Mouse (Mus musculus): ENCODE results near the gene Tmem202. TPM values are rescaled to one million over a fixed set of nuclear protein-coding genes. Genes with fewer than 3 reads are reported as not detected.

Gene Tmem202
- polyA plus RNA-seq, 1 experiment: not detected

DNA sequence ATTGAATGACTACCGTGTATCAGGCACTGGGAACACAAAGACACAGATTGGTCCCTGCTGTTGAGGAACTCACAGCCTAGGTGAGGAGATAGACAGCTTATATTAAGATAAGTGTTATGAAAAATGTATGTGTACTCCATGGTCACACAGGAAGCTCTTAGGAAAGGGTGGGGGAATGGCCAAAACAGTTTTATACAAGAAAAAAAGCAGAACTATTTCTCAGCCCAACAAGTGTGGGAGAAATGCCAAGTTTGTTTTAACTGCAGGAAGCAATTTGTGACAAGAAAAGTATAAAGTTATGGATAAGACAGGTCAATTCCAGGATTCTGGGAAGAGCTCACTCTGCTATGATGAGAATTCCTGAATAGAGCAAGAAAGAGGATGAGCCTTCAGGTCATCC, 8.2 kb upstream of the Tmem202 start:
- no peak overlapping the region for H3K4me3 ChIP-seq (replicated peaks; ENCODE audit: control insufficient read depth, low read depth, low read length)
- H3K4me1 ChIP-seq (ENCODE audit: control insufficient read depth, insufficient read depth, low read length): peaks cover 6% of the 10 kb centered on the region
- TF ChIP-seq POLR2A (IDR thresholded peaks at IDR 0.05; ENCODE audit: borderline replicate concordance, control insufficient read depth, low read depth, low read length) (no peak), CTCF (IDR thresholded peaks at IDR 0.05; ENCODE audit: control insufficient read depth, insufficient read depth, low read length) (no peak)
- no peak overlapping the region for H3K27ac ChIP-seq (ENCODE audit: control insufficient read depth, insufficient read depth, low read depth, low read length, poor library complexity)
- 19% methylated on average over 1 of the region's 1 CpGs for WGBS

GRCm38 (mm10) chr9:59544739-59545138, 5.1 kb upstream of the Tmem202 start:
- 15% methylated on average over 5 of the region's 5 CpGs for WGBS
- Histone ChIP-seq H3K4me3 (replicated peaks; ENCODE audit: control insufficient read depth, low read depth, low read length) (no peak overlapping the region), H3K4me1 (ENCODE audit: control insufficient read depth, insufficient read depth, low read length) (peaks cover 5% of the 10 kb centered on the region; the same call in 1 of the 2 replicates), H3K27ac (ENCODE audit: control insufficient read depth, insufficient read depth, low read depth, low read length, poor library complexity) (peak overlapping the region; percentile 12; the same call in 1 of the 2 replicates)
- TF ChIP-seq CTCF (IDR thresholded peaks at IDR 0.05; ENCODE audit: control insufficient read depth, insufficient read depth, low read length) (no peak), POLR2A (IDR thresholded peaks at IDR 0.05; ENCODE audit: borderline replicate concordance, control insufficient read depth, low read depth, low read length) (no peak)

DNA sequence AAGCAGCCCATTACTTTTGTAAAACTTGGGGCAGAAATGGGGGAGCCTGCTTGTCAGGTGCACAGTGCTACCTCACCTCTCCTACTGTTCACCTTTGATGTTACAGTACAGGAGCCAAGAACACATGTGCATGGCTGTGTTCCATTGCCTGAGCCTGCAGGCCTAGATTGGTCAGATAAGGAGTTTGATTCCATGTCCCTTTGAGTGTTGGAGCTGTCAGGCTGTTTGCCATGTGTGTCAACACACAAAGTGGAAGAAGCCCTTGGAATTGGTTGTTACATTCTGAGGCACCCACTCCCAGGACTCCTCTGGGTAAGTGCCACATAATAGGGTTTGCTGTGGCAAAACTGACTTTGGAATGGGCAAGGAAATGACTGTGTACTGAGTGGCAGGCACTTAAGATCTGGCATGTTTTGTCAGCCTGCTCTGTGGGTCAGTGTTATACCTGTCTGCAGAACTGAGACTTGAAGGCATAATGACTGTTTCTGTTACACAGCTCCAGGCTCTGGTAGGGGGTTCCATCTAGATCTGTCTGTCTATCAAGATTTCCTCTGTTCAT, 3.2 kb upstream of the Tmem202 start:
- H3K4me3 ChIP-seq (replicated peaks; ENCODE audit: control insufficient read depth, low read depth, low read length): peak overlapping the region; percentile 35
- no peak for TF ChIP-seq POLR2A (IDR thresholded peaks at IDR 0.05; ENCODE audit: borderline replicate concordance, control insufficient read depth, low read depth, low read length)
- TF ChIP-seq CTCF (IDR thresholded peaks at IDR 0.05; ENCODE audit: control insufficient read depth, insufficient read depth, low read length): no peak
- peak overlapping the region; percentile 7; the same call in 1 of the 2 replicates for H3K27ac ChIP-seq (ENCODE audit: control insufficient read depth, insufficient read depth, low read depth, low read length, poor library complexity)
- H3K4me1 ChIP-seq (ENCODE audit: control insufficient read depth, insufficient read depth, low read length): peaks cover 7% of the 10 kb centered on the region; the same call in 1 of the 2 replicates

DNA sequence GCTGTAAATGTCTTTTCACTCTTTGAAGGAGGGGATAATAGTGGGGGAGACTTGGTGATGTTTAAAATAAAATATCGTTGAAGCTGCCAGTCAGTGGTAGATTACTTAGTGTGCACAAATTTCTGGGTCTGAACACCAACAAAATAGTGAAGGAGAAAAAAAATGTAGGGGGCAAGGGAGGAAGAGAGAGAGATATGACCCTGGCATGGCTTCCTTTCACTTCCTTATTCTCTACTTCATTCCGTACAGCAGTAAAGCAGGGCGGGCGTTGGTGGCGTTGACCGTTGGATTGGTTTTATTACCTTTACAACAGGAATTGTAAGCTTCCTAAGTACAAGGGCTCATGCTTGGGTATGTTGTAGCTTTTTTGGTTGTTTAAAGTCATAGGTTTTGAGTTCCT, 2.0 kb upstream of the Tmem202 start:
- Histone ChIP-seq H3K4me3 (replicated peaks; ENCODE audit: control insufficient read depth, low read depth, low read length) (peak overlapping the region; percentile 47), H3K4me1 (ENCODE audit: control insufficient read depth, insufficient read depth, low read length) (peaks cover 9% of the 10 kb centered on the region), H3K27ac (ENCODE audit: control insufficient read depth, insufficient read depth, low read depth, low read length, poor library complexity) (no peak overlapping the region)
- TF ChIP-seq CTCF (IDR thresholded peaks at IDR 0.05; ENCODE audit: control insufficient read depth, insufficient read depth, low read length) (no peak), POLR2A (IDR thresholded peaks at IDR 0.05; ENCODE audit: borderline replicate concordance, control insufficient read depth, low read depth, low read length) (no peak)
- 30% methylated on average over 6 of the region's 6 CpGs for WGBS

DNA sequence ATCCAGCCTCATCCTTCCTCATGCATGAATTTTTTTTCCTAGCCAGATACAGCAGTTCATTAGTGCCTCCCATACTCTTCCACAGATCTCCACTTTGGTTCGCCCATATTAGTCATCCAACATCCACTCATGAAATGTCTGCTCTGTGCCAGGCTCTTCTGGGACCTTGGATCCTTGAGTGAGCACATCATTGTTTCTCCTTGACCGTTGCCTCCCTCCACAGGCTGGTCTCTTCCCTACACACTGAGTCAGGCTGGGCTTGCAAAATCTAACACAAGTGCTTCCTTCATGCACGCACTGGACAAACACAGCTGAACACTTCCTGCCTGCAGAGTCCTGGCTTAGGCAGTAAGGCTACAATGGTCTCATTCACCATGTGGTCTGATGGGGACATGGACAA, 2.0 kb downstream of the Tmem202 start:
- Histone ChIP-seq H3K4me3 (replicated peaks; ENCODE audit: control insufficient read depth, low read depth, low read length) (no peak overlapping the region), H3K27ac (ENCODE audit: control insufficient read depth, insufficient read depth, low read depth, low read length, poor library complexity) (peak overlapping the region; percentile 21; the same call in 1 of the 2 replicates), H3K4me1 (ENCODE audit: control insufficient read depth, insufficient read depth, low read length) (peaks cover 10% of the 10 kb centered on the region)
- TF ChIP-seq POLR2A (IDR thresholded peaks at IDR 0.05; ENCODE audit: borderline replicate concordance, control insufficient read depth, low read depth, low read length) (no peak), CTCF (IDR thresholded peaks at IDR 0.05; ENCODE audit: control insufficient read depth, insufficient read depth, low read length) (peak; percentile 60)
- 44% methylated on average over 3 of the region's 3 CpGs for WGBS

GRCm38 (mm10) chr9:59533889-59534288, 5.8 kb downstream of the Tmem202 start:
- TF ChIP-seq POLR2A (IDR thresholded peaks at IDR 0.05; ENCODE audit: borderline replicate concordance, control insufficient read depth, low read depth, low read length): no peak
- no peak for TF ChIP-seq CTCF (IDR thresholded peaks at IDR 0.05; ENCODE audit: control insufficient read depth, insufficient read depth, low read length)
- WGBS: 39% methylated on average over 4 of the region's 4 CpGs

DNA sequence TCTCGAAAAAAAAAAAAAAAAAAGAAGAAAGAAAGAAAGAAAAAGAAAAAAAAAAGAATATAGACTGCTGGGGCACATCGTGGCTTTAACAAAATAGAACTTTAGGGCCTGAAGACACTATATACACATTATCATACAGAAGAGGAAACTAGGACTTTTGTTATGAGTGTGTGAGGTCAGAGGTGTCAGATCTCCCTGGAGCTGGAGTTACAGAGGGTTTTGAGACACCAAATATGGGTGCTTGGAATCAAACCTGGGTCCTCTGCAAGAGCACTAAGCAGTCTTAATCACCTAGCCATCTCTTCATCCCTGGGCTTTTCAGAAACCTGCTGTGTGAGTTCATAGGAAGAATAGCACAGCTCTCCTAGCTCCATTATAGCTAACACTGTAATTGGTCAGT, 6.2 kb downstream of the Tmem202 start:
- TF ChIP-seq CTCF (IDR thresholded peaks at IDR 0.05; ENCODE audit: control insufficient read depth, insufficient read depth, low read length) (no peak), POLR2A (IDR thresholded peaks at IDR 0.05; ENCODE audit: borderline replicate concordance, control insufficient read depth, low read depth, low read length) (no peak)
- Histone ChIP-seq H3K4me3 (replicated peaks; ENCODE audit: control insufficient read depth, low read depth, low read length) (no peak overlapping the region), H3K4me1 (ENCODE audit: control insufficient read depth, insufficient read depth, low read length) (peaks cover 9% of the 10 kb centered on the region), H3K27ac (ENCODE audit: control insufficient read depth, insufficient read depth, low read depth, low read length, poor library complexity) (no peak overlapping the region)
- WGBS: 60% methylated on average over 2 of the region's 2 CpGs

More at GRCm38 (mm10) chr9:59533889-59534288, 5.8 kb downstream of the Tmem202 start:
- peaks cover 9% of the 10 kb centered on the region for H3K4me1 ChIP-seq (ENCODE audit: control insufficient read depth, insufficient read depth, low read length)
- no peak overlapping the region for H3K4me3 ChIP-seq (replicated peaks; ENCODE audit: control insufficient read depth, low read depth, low read length)
- no peak overlapping the region for H3K27ac ChIP-seq (ENCODE audit: control insufficient read depth, insufficient read depth, low read depth, low read length, poor library complexity)

DNA sequence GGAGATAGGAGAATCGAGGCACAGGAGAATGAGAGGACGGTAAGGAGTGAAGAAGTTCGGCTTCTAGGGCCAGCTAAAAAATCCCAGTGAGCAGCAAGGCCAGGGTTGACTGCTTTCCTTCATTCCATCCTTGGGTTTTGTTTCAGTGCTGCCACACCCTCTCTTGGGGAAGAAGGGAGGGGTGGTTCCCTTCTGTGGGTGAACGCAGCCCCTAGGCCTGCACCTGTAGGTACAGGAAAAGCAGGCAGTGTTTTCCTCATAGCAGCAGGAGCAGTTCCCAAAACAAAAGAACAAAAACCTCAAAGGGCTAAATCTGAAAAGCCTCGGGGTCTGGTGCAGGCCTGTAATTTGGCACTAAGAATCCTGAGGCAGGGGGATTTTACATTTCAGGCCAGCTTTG, 8.0 kb downstream of the Tmem202 start:
- H3K27ac ChIP-seq (ENCODE audit: control insufficient read depth, insufficient read depth, low read depth, low read length, poor library complexity): no peak overlapping the region
- H3K4me1 ChIP-seq (ENCODE audit: control insufficient read depth, insufficient read depth, low read length): peaks cover 4% of the 10 kb centered on the region
- H3K4me3 ChIP-seq (replicated peaks; ENCODE audit: control insufficient read depth, low read depth, low read length): no peak overlapping the region
- 59% methylated on average over 5 of the region's 5 CpGs for WGBS
- TF ChIP-seq POLR2A (IDR thresholded peaks at IDR 0.05; ENCODE audit: borderline replicate concordance, control insufficient read depth, low read depth, low read length) (no peak), CTCF (IDR thresholded peaks at IDR 0.05; ENCODE audit: control insufficient read depth, insufficient read depth, low read length) (no peak)

DNA sequence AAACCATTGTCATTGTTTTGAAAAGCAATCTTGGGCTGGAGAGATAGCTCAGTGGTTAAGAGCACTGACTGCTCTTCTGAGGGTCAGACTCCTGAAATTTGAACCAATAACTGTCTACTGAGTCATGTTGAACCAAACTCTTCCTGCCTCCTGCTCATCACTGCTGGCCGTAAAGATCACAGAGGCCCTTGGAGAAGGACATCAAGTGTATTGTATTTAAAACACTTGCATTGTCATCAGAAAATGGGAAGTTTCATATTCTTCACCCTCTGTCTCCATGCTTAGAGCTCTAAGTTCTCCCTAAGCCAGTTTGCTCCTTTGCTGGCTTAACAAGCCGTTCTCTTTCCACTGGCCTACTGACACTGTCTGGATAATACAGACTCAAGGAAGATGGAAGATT, 11.4 kb downstream of the Tmem202 start:
- Histone ChIP-seq H3K4me3 (replicated peaks; ENCODE audit: control insufficient read depth, low read depth, low read length) (no peak overlapping the region), H3K27ac (ENCODE audit: control insufficient read depth, insufficient read depth, low read depth, low read length, poor library complexity) (peak overlapping the region; percentile 49; the same call in 1 of the 2 replicates), H3K4me1 (ENCODE audit: control insufficient read depth, insufficient read depth, low read length) (no peaks in the 10 kb centered on the region; the same call in 1 of the 2 replicates)
- no peak for TF ChIP-seq CTCF (IDR thresholded peaks at IDR 0.05; ENCODE audit: control insufficient read depth, insufficient read depth, low read length)
- no peak for TF ChIP-seq POLR2A (IDR thresholded peaks at IDR 0.05; ENCODE audit: borderline replicate concordance, control insufficient read depth, low read depth, low read length)
- WGBS: 29% methylated on average over 2 of the region's 2 CpGs

Data from bone marrow, adult 2 months (tissue).